Mouse (Mus musculus) ES-Bruce4 (cell line): ENCODE measurements around the gene Iqcn.

Experiments
- CTCF ChIP-seq: IDR thresholded peaks from one replicate; pipeline ENCODE4 v1.8.1; 2011; ENCODE audit warnings: low read depth, low read length
- POLR2A ChIP-seq: IDR thresholded peaks from one replicate; pipeline ENCODE4 v1.8.1; 2011; ENCODE audit warnings: low read length; ENCODE audit not compliant: insufficient read depth

DNA sequence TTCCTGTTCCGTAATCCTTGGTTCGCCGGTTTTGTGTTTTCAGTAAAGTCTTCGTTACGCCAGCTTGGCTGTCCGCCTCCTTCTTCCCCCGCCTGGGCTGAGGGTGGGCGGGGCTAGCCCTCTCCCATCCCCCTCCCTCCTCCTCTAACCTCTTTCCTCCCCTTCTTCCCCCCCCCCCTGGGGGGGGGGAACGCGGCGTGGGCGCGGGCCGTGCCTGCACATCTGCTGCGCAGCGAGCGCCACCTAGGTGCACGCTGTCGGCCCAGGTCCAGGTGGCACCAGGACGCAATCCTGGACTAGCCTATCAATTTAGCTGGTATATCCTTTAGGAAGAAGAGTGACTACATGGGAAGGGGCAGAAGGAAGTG, 2.7 kb upstream of the Iqcn start:
- TF ChIP-seq POLR2A: no peak
- TF ChIP-seq CTCF: peak; percentile 80
